Mouse (Mus musculus): ENCODE measurements around the gene Trim5. TPM values are rescaled to one million over a fixed set of nuclear protein-coding genes. Genes with fewer than 3 reads are reported as not detected.

Gene Trim5
- total RNA-seq, 4 experiments from 2014 or later: 0.33 to 1.1 (median 0.83) TPM

Other genes with a start within 250 kb of the Trim5 start
- gene Olfr642, start 235.4 kb downstream of the Trim5 start, total RNA-seq (2022): not detected
- gene 4930516K23Rik, start 226.6 kb downstream of the Trim5 start, total RNA-seq (2022): not detected
- not detected for gene Olfr644, start 216.2 kb downstream of the Trim5 start, total RNA-seq (2022)
- not detected for gene Olfr645, start 202.6 kb downstream of the Trim5 start, total RNA-seq (2022)
- not detected for gene Olfr646, start 183.2 kb downstream of the Trim5 start, total RNA-seq (2022)
- not detected for gene Ubqln5, start 158.3 kb downstream of the Trim5 start, total RNA-seq (2022)
- not detected for gene Olfr643, start 150.7 kb downstream of the Trim5 start, total RNA-seq (2022)
- gene Ubqln3, start 144.8 kb downstream of the Trim5 start, total RNA-seq (2022): not detected
- gene Ubqlnl, start 137.5 kb downstream of the Trim5 start, total RNA-seq (2022): not detected
- gene Olfm5, start 123.3 kb downstream of the Trim5 start, total RNA-seq (2022): not detected
- gene Olfr648, start 104.7 kb downstream of the Trim5 start, total RNA-seq (2022): under 1 TPM in 3 of 4 experiments, not detected in 1; 0.25 to 0.46 (median 0.28) TPM
- not detected for gene Olfr649, start 92.1 kb downstream of the Trim5 start, total RNA-seq (2022)
- under 1 TPM in 2 of 4 experiments, not detected in 2; 0.25 to 0.46 TPM for gene Trim6, start 69.3 kb downstream of the Trim5 start, total RNA-seq (2022)
- 1 to 10 TPM; 1.3 to 2.8 (median 1.9) TPM for gene Trim34a, start 43.6 kb downstream of the Trim5 start, total RNA-seq (2022)
- gene Trim12a, start 27.4 kb upstream of the Trim5 start, total RNA-seq (2022): 1 to 10 TPM; 1.8 to 3.9 (median 3.1) TPM
- under 1 TPM in 2 of 4 experiments, not detected in 2; 0.35 to 0.57 TPM for gene Trim34b, start 41.4 kb upstream of the Trim5 start, total RNA-seq (2022)
- gene Trim12c, start 65.3 kb upstream of the Trim5 start, total RNA-seq (2022): 1 to 10 TPM; 1.2 to 2.3 (median 1.7) TPM
- gene Trim30b, start 81.8 kb upstream of the Trim5 start, total RNA-seq (2022): under 1 TPM in 3 of 4 experiments, not detected in 1; 0.11 to 0.26 (median 0.18) TPM
- not detected for gene Trim30c, start 112.7 kb upstream of the Trim5 start, total RNA-seq (2022)
- gene Trim30a, start 177.1 kb upstream of the Trim5 start, total RNA-seq (2022): 1 to 10 TPM in 3 of 4 experiments, under 1 TPM in 1; 0.76 to 3.3 (median 2.4) TPM
- 1 to 10 TPM in 2 of 4 experiments, under 1 TPM in 2; 0.15 to 2.5 (median 0.92) TPM for gene Trim30d, start 219.8 kb upstream of the Trim5 start, total RNA-seq (2022)

All from left cerebral cortex, adult 8-10 months (tissue).